Mouse (Mus musculus): Measurements from ENCODE around the gene Zc3h7b. TPM values are rescaled to one million over a fixed set of nuclear protein-coding genes. Genes with fewer than 3 reads are reported as not detected.
A peak's percentile ranks its signal among the peaks of the same experiment; 100 is the strongest.

Zc3h7b gene
- polyA plus RNA-seq, 1 experiment: 25.1 TPM

DNA sequence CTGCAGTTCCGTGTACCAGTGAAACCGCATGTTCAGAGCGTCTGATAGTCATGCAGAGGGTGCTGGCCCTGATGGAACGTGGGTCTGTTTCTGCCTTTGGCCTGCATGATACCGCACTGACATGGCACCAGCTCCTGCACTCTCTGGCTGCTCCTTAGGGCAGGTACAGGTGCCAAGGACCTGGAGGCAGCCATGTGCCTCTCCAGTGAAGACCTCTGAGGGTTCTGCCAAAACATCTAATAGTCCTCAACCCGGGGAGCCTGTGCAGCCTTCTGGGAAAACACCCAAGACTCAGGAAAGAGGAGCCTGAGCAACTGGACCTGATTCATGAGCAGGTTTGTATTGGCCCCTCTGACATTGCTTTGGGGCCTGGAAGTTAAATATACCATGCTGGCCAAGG is 53.0 kb downstream of the Zc3h7b start:
- H3K4me3 ChIP-seq (ENCODE audit: insufficient read depth, low read depth, low read length): no peak overlapping the region
- peaks cover 6% of the 10 kb centered on the region; the same call in 1 of the 2 replicates for H3K4me1 ChIP-seq (ENCODE audit: control insufficient read depth, insufficient read depth, insufficient read length, low read length)
- no peak overlapping the region for H3K27ac ChIP-seq (replicated peaks; ENCODE audit: low read depth, low read length)

- Histone ChIP-seq H3K4me3 (ENCODE audit: insufficient read depth, low read depth, low read length) (no peak overlapping the region), H3K27ac (replicated peaks; ENCODE audit: low read depth, low read length) (no peak overlapping the region), H3K4me1 (ENCODE audit: control insufficient read depth, insufficient read depth, insufficient read length, low read length) (peaks cover 9% of the 10 kb centered on the region; the same call in 1 of the 2 replicates)
Observed at GRCm38 (mm10) chr15:81798421-81798820, 53.6 kb downstream of the Zc3h7b start.

DNA sequence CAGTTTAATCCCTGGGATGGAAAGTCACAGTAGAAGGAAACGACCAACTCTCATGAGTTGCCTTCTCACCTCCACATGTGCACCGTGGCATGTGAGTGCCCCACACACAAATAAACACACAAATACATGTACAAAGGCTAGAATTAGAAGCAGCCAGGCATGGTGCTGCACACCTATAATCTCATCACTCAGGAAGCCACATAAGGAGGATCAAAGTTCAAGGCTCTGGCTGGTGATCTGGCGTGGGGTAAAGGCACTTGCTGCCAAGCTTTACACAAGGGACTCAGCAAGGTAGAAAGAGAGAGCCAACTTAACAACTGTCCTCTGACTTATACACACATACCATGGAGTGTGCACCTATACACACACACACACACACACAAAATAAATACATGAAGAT is 55.5 kb downstream of the Zc3h7b start:
- H3K4me3 ChIP-seq (ENCODE audit: insufficient read depth, low read depth, low read length): no peak overlapping the region
- H3K27ac ChIP-seq (replicated peaks; ENCODE audit: low read depth, low read length): no peak overlapping the region
- H3K4me1 ChIP-seq (ENCODE audit: control insufficient read depth, insufficient read depth, insufficient read length, low read length): peaks cover 16% of the 10 kb centered on the region

- peak within 1 kb of the TSS; percentile 41 for H3K27ac ChIP-seq (replicated peaks; ENCODE audit: low read depth, low read length)
- peaks cover 23% of the 10 kb centered on the region for H3K4me1 ChIP-seq (ENCODE audit: control insufficient read depth, insufficient read depth, insufficient read length, low read length)
- peak within 1 kb of the TSS; percentile 65 for H3K4me3 ChIP-seq (ENCODE audit: insufficient read depth, low read depth, low read length)
Observed at GRCm38 (mm10) chr15:81802001-81802890, 57.4 kb downstream of the Zc3h7b start, which contains the start of gene Tef. TSS of gene Tef (plus strand) at chr15:81802421.

- Histone ChIP-seq H3K4me1 (ENCODE audit: control insufficient read depth, insufficient read depth, insufficient read length, low read length) (peaks cover 23% of the 10 kb centered on the region), H3K27ac (replicated peaks; ENCODE audit: low read depth, low read length) (peak overlapping the region; percentile 26), H3K4me3 (ENCODE audit: insufficient read depth, low read depth, low read length) (peak overlapping the region; percentile 65)
Observed at GRCm38 (mm10) chr15:81802941-81803351, 58.1 kb downstream of the Zc3h7b start.

DNA sequence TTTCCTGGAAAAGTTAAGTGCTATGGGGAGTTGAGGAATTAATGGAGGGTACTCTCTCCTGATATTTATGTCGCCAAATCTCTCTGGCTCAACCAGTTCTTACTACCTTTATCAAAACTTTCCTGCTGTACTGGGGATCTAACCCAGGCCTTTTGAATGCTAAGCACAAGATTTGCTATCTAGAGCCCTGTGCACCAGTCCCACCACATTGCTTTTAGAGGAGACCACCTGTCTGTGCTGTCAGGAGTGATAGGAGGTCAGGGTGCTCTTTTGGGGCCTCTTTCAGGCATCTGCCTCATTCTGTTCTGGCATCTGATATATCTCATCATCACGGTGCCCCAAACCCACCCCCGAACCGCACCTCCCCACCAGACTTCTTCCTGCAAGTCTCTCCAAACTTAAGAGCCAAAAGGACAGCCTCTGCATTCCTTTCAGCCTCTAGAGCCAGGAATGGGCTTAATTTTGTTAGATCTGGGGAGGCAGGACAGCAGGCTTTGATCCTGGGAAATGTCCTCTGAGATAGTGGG is 58.6 kb downstream of the Zc3h7b start:
- Histone ChIP-seq H3K4me3 (ENCODE audit: insufficient read depth, low read depth, low read length) (peak overlapping the region; percentile 65), H3K4me1 (ENCODE audit: control insufficient read depth, insufficient read depth, insufficient read length, low read length) (peaks cover 23% of the 10 kb centered on the region), H3K27ac (replicated peaks; ENCODE audit: low read depth, low read length) (no peak overlapping the region)

DNA sequence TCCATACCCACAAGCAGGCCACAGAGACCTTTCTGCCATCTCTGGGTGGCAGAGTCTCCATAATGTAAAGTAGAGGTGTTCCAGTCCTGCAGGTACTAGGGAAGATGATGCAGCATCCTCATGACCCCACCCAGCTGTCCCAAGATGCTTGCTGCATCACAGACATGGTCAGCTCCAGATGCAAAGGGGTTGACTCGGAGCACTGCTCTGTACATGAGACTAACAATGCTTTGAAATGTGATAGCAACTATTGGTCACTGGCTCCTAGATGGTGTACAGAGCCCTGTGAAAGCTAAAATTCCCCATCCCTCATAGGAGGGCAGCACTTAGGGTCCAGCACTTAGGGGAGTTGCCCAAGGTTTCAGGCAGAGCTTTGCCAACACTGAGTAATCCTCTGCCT is 59.3 kb downstream of the Zc3h7b start:
- H3K4me3 ChIP-seq (ENCODE audit: insufficient read depth, low read depth, low read length): no peak overlapping the region
- H3K27ac ChIP-seq (replicated peaks; ENCODE audit: low read depth, low read length): no peak overlapping the region
- peaks cover 27% of the 10 kb centered on the region for H3K4me1 ChIP-seq (ENCODE audit: control insufficient read depth, insufficient read depth, insufficient read length, low read length)

GRCm38 (mm10) chr15:81804883-81805282 is 60.0 kb downstream of the Zc3h7b start:
- Histone ChIP-seq H3K27ac (replicated peaks; ENCODE audit: low read depth, low read length) (peak overlapping the region; percentile 45), H3K4me1 (ENCODE audit: control insufficient read depth, insufficient read depth, insufficient read length, low read length) (peaks cover 30% of the 10 kb centered on the region), H3K4me3 (ENCODE audit: insufficient read depth, low read depth, low read length) (no peak overlapping the region)

DNA sequence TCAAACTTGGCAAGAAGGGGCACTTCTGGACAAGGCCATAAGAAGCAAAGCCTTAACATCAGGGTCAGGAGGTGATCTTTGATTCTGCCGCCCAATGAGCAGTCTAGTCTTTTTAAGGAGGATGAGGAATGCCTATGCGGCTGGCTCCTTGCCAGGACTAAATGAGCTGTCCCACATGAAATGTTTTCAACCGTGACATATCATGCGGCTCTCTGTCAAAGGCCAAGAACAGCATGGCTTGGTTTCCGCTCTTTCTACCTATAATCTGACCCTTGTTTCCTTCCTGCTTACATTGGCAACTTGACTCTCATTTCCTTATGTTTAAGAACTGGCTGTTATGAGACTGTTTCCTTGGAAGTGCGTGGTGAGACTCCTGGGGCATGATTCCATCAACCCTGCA is 60.8 kb downstream of the Zc3h7b start:
- peak overlapping the region; percentile 45 for H3K27ac ChIP-seq (replicated peaks; ENCODE audit: low read depth, low read length)
- H3K4me1 ChIP-seq (ENCODE audit: control insufficient read depth, insufficient read depth, insufficient read length, low read length): peaks cover 30% of the 10 kb centered on the region
- H3K4me3 ChIP-seq (ENCODE audit: insufficient read depth, low read depth, low read length): no peak overlapping the region

DNA sequence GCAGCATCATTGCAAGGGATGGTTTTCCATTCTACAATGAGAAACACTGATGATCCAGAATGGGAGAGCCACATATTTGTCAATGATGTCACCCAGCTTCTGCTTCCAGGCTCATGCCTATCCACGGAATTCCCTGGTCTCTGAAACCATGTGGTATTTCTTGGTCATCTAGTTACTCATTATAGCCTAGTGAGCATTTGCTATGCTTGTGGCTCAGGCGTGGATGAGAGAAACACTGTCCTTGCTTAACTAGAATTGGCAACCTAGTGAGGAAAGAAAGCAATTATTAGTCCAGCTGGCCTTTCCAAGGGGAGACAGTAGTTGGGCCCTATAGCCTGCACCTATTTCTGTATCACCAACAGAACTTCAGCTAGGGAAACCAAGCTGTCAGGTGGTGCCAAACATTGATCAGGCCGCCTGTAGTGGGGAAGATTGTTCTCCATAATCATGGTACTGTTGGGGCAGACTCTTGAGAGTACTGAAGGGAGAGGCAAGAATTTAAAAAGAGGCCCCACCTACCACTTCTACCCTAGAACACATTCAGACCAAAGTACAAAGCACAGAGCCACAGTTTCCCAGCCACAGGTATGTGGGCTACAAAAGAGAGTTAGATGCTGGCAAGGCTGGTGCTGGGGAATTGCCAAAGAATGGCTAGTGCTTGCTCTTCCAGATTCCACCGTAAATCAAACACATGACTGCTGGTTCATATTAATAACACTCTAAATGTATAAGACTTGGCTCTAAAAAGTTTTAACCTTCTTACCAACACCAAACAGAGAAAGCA is 62.0 kb downstream of the Zc3h7b start:
- Histone ChIP-seq H3K4me1 (ENCODE audit: control insufficient read depth, insufficient read depth, insufficient read length, low read length) (peaks cover 28% of the 10 kb centered on the region), H3K4me3 (ENCODE audit: insufficient read depth, low read depth, low read length) (no peak overlapping the region)

DNA sequence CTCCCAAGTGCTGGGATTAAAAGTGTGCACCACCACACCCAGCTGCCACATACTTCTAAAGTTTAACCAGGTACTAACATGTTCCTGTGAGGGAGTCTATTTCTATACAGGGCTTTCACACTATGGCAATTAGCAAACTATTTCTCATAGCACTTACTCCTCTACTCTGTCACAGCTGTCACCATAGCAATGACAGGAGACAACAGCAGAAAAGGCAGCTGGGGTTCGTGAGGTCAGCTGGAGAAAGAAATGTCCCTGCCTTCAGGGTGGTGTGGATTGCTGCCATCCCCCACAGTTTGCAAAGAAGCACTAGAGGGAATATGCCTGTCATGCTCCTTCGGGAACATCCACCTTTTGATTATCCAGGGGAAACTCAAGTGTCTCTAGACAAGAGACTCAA is 63.9 kb downstream of the Zc3h7b start:
- Histone ChIP-seq H3K27ac (replicated peaks; ENCODE audit: low read depth, low read length) (no peak overlapping the region; the same call in 1 of the 2 replicates), H3K4me3 (ENCODE audit: insufficient read depth, low read depth, low read length) (no peak overlapping the region), H3K4me1 (ENCODE audit: control insufficient read depth, insufficient read depth, insufficient read length, low read length) (peaks cover 31% of the 10 kb centered on the region)

More for the DNA sequence above, 62.0 kb downstream of the Zc3h7b start:
- no peak overlapping the region for H3K27ac ChIP-seq (replicated peaks; ENCODE audit: low read depth, low read length)

- Histone ChIP-seq H3K4me3 (ENCODE audit: insufficient read depth, low read depth, low read length) (no peak overlapping the region), H3K4me1 (ENCODE audit: control insufficient read depth, insufficient read depth, insufficient read length, low read length) (peaks cover 35% of the 10 kb centered on the region), H3K27ac (replicated peaks; ENCODE audit: low read depth, low read length) (peak overlapping the region; percentile 73)
Observed at GRCm38 (mm10) chr15:81809550-81809949, 64.7 kb downstream of the Zc3h7b start.

DNA sequence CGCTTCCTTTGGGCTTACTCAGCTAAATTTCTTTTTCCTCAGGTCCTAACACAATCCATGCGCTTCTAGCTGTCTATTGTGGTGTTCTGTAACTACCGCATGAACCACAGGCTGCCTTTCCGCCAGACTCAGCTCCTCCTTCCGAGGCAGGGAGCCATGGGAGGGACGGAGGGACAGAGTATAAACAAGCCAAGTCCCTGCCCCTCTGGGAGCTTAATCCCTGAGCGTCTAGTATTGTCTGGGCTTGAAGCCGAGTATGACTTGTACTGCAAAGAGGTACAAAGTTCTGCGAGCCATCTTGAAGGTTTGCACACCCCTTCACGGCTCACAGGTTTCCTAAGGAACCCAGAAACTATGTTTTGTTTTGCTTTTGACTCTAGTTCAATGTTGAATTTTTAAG is 65.3 kb downstream of the Zc3h7b start:
- peak overlapping the region; percentile 70 for H3K4me3 ChIP-seq (ENCODE audit: insufficient read depth, low read depth, low read length)
- peaks cover 30% of the 10 kb centered on the region for H3K4me1 ChIP-seq (ENCODE audit: control insufficient read depth, insufficient read depth, insufficient read length, low read length)

GRCm38 (mm10) chr15:81810671-81811598 is 66.1 kb downstream of the Zc3h7b start:
- H3K4me3 ChIP-seq (ENCODE audit: insufficient read depth, low read depth, low read length): peak overlapping the region; percentile 79
- H3K27ac ChIP-seq (replicated peaks; ENCODE audit: low read depth, low read length): peak overlapping the region; percentile 99
- peaks cover 22% of the 10 kb centered on the region for H3K4me1 ChIP-seq (ENCODE audit: control insufficient read depth, insufficient read depth, insufficient read length, low read length)

More for the DNA sequence above, 65.3 kb downstream of the Zc3h7b start:
- H3K27ac ChIP-seq (replicated peaks; ENCODE audit: low read depth, low read length): peak overlapping the region; percentile 96

Data from brown adipose tissue, adult 24 weeks (tissue).